Mouse (Mus musculus): ENCODE measurements around the gene Gm17349. TPM values are rescaled to one million over a fixed set of nuclear protein-coding genes. Genes with fewer than 3 reads are reported as not detected.

Gene Gm17349
- total and polyA plus RNA-seq, 3 experiments = 2.1 TPM; not detected in 2

- no peaks in the 10 kb centered on the region for H3K79me2 ChIP-seq (ENCODE audit: control insufficient read depth, insufficient read depth, low read length, poor library complexity)
- no peak within 1 kb of the TSS for H3K27ac ChIP-seq (ENCODE audit: control insufficient read depth, low read depth, low read length)
- no peak within 1 kb of the TSS for H3K4me3 ChIP-seq (ENCODE audit: control insufficient read depth in 1 of 2, insufficient read depth in 1 of 2, low read depth in 2 of 2, low read length in 2 of 2)
- DNase-seq (ENCODE audit: low read depth, low spot score) = no peak
- no peaks in the 10 kb centered on the region for H3K27me3 ChIP-seq (ENCODE audit: control insufficient read depth in 1 of 2, insufficient read depth in 2 of 2, low read length in 2 of 2)
- peaks cover 2 to 12% of the 10 kb centered on the region in 2 experiments for H3K4me1 ChIP-seq (ENCODE audit: control insufficient read depth in 1 of 2, insufficient read depth in 2 of 2, low read length in 2 of 2)
- no peak for TF ChIP-seq CTCF (IDR thresholded peaks at IDR 0.05 in 2 of 3, conservative IDR thresholded peaks at IDR 0.05 in 1 of 3; ENCODE audit: control insufficient read depth in 1 of 3, insufficient read depth in 1 of 3, low read depth in 2 of 3, low read length in 3 of 3, poor library complexity in 1 of 3, severe bottlenecking in 1 of 3)
- no peak for TF ChIP-seq ETS1 (IDR thresholded peaks at IDR 0.05; ENCODE audit: low read depth, low read length)
- TF ChIP-seq CHD1 (IDR thresholded peaks at IDR 0.05; ENCODE audit: low read depth, low read length) = no peak
- no peak for TF ChIP-seq GABPA (IDR thresholded peaks at IDR 0.05; ENCODE audit: low read depth, low read length)
- TF ChIP-seq MAFK (IDR thresholded peaks at IDR 0.05; ENCODE audit: borderline replicate concordance, low read depth, low read length) = no peak
- no peak for TF ChIP-seq ZC3H11A (IDR thresholded peaks at IDR 0.05; ENCODE audit: low read depth, low read length)
- no peak for TF ChIP-seq BHLHE40 (IDR thresholded peaks at IDR 0.05; ENCODE audit: borderline replicate concordance, low read depth, low read length)
- no peak for TF ChIP-seq MAZ (IDR thresholded peaks at IDR 0.05; ENCODE audit: low read depth, low read length)
- no peak for TF ChIP-seq POLR2AphosphoS5 (IDR thresholded peaks at IDR 0.05; ENCODE audit: borderline replicate concordance, low read depth, low read length)
- no peak for TF ChIP-seq KAT2A (conservative IDR thresholded peaks at IDR 0.05; ENCODE audit: low read depth, low read length)
- TF ChIP-seq MAX (IDR thresholded peaks at IDR 0.05; ENCODE audit: low read length) = no peak
- TF ChIP-seq TAL1 (IDR thresholded peaks at IDR 0.05; ENCODE audit: low read length) = no peak
- no peak for TF ChIP-seq ZKSCAN1 (IDR thresholded peaks at IDR 0.05; ENCODE audit: low read depth, low read length)
- H3K9ac ChIP-seq (ENCODE audit: control insufficient read depth, low read depth, low read length, poor library complexity, severe bottlenecking) = no peak within 1 kb of the TSS
- peaks cover 0 to 10% of the 10 kb centered on the region in 2 experiments; a peak in 2 of 4 replicates for H3K36me3 ChIP-seq (ENCODE audit: control insufficient read depth in 1 of 2, insufficient read depth in 2 of 2, low read length in 2 of 2)
- no peaks in the 10 kb centered on the region for H3K9me3 ChIP-seq (replicated peaks; ENCODE audit: insufficient read depth, low read length)
Measured at GRCm38 (mm10) chr15:99717386-99718334, 12.4 kb upstream of the Gm17349 start, which contains the start of gene Gpd1. Gene Gpd1 (plus strand): TSS chr15:99717515.

GRCm38 (mm10) chr15:99716814-99717213 is 11.5 kb upstream of the Gm17349 start:
- Histone ChIP-seq H3K4me3 (ENCODE audit: control insufficient read depth in 1 of 2, insufficient read depth in 1 of 2, low read depth in 2 of 2, low read length in 2 of 2) (no peak overlapping the region), H3K27ac (ENCODE audit: control insufficient read depth, low read depth, low read length) (no peak overlapping the region), H3K27me3 (ENCODE audit: control insufficient read depth in 1 of 2, insufficient read depth in 2 of 2, low read length in 2 of 2) (no peaks in the 10 kb centered on the region), H3K4me1 (ENCODE audit: control insufficient read depth in 1 of 2, insufficient read depth in 2 of 2, low read length in 2 of 2) (peaks cover 2 to 12% of the 10 kb centered on the region in 2 experiments), H3K9me3 (replicated peaks; ENCODE audit: insufficient read depth, low read length) (no peaks in the 10 kb centered on the region), H3K9ac (ENCODE audit: control insufficient read depth, low read depth, low read length, poor library complexity, severe bottlenecking) (no peak overlapping the region), H3K36me3 (ENCODE audit: control insufficient read depth in 1 of 2, insufficient read depth in 2 of 2, low read length in 2 of 2) (peaks cover 0 to 10% of the 10 kb centered on the region in 2 experiments; a peak in 2 of 4 replicates), H3K79me2 (ENCODE audit: control insufficient read depth, insufficient read depth, low read length, poor library complexity) (no peaks in the 10 kb centered on the region)
- no peak for TF ChIP-seq SMC3 (IDR thresholded peaks at IDR 0.05; ENCODE audit: low read depth, low read length)
- no peak for TF ChIP-seq TAL1 (IDR thresholded peaks at IDR 0.05; ENCODE audit: low read length)
- TF ChIP-seq E2F4 (IDR thresholded peaks at IDR 0.05; ENCODE audit: borderline replicate concordance, low read depth, low read length) = no peak
- TF ChIP-seq GABPA (IDR thresholded peaks at IDR 0.05; ENCODE audit: low read depth, low read length) = no peak
- no peak for TF ChIP-seq SIN3A (IDR thresholded peaks at IDR 0.05; ENCODE audit: low read length)
- no peak for TF ChIP-seq CHD1 (IDR thresholded peaks at IDR 0.05; ENCODE audit: low read depth, low read length)
- TF ChIP-seq MAX (IDR thresholded peaks at IDR 0.05; ENCODE audit: low read length) = no peak
- no peak for TF ChIP-seq TBP (IDR thresholded peaks at IDR 0.05; ENCODE audit: low read depth, low read length)
- TF ChIP-seq CHD2 (IDR thresholded peaks at IDR 0.05; ENCODE audit: low read length) = no peak
- TF ChIP-seq MYC (IDR thresholded peaks at IDR 0.05; ENCODE audit: low read depth, low read length) = no peak
- DNase-seq (ENCODE audit: low read depth, low spot score) = no peak

Data from MEL (cell line).